Mouse (Mus musculus): Measurements from ENCODE around the gene Dytn. TPM values are rescaled to one million over a fixed set of nuclear protein-coding genes. Genes with fewer than 3 reads are reported as not detected.

Dytn gene
- polyA plus RNA-seq, 1 experiment: 0.05 TPM

- WGBS: 71% methylated on average over 12 of the region's 12 CpGs
- TF ChIP-seq CTCF (IDR thresholded peaks at IDR 0.05; ENCODE audit: borderline replicate concordance, insufficient read depth, low read depth, low read length) (no peak), POLR2A (IDR thresholded peaks at IDR 0.05; ENCODE audit: borderline replicate concordance, insufficient read depth, low read length) (no peak)
- Histone ChIP-seq H3K4me3 (replicated peaks; ENCODE audit: insufficient read depth, low read depth, low read length) (no peak overlapping the region), H3K4me1 (ENCODE audit: control insufficient read depth, insufficient read depth, low read length) (no peaks in the 10 kb centered on the region), H3K27me3 (ENCODE audit: control insufficient read depth, insufficient read depth, low read length) (no peaks in the 10 kb centered on the region), H3K27ac (ENCODE audit: insufficient read depth, low read length) (no peak overlapping the region)
- no peak for DNase-seq
These were observed 112.7 kb downstream of the Dytn start for GRCm38 (mm10) chr1:63573864-63574611.

- Histone ChIP-seq H3K27ac (ENCODE audit: insufficient read depth, low read length) (no peak overlapping the region), H3K4me1 (ENCODE audit: control insufficient read depth, insufficient read depth, low read length) (no peaks in the 10 kb centered on the region), H3K4me3 (replicated peaks; ENCODE audit: insufficient read depth, low read depth, low read length) (no peak overlapping the region), H3K27me3 (ENCODE audit: control insufficient read depth, insufficient read depth, low read length) (no peaks in the 10 kb centered on the region)
- no peak for DNase-seq
- WGBS: 59% methylated on average over 6 of the region's 6 CpGs
- TF ChIP-seq POLR2A (IDR thresholded peaks at IDR 0.05; ENCODE audit: borderline replicate concordance, insufficient read depth, low read length): no peak
- TF ChIP-seq CTCF (IDR thresholded peaks at IDR 0.05; ENCODE audit: borderline replicate concordance, insufficient read depth, low read depth, low read length): no peak
These were observed 113.3 kb downstream of the Dytn start for GRCm38 (mm10) chr1:63573432-63573831.

Other genes starting within 250 kb of the Dytn start
- gene Adam23, start 241.0 kb downstream of the Dytn start, polyA plus RNA-seq (2012; rRNA removed): 116 and 124 TPM in 2 replicates
- not detected in 2 replicates for gene Gm39653, start 71.0 kb downstream of the Dytn start, polyA plus RNA-seq (2012; rRNA removed)
- gene Mdh1b, start 43.4 kb upstream of the Dytn start, polyA plus RNA-seq (2012; rRNA removed): 0.56 and 0.93 TPM in 2 replicates
- 27.2 and 28.0 TPM in 2 replicates for gene Fastkd2, start 43.7 kb upstream of the Dytn start, polyA plus RNA-seq (2012; rRNA removed)
- gene 4933402D24Rik, start 82.3 kb upstream of the Dytn start, polyA plus RNA-seq (2012; rRNA removed): 0.13 TPM in 2 replicates